Mouse (Mus musculus): ENCODE results near the gene Rtkn2.

The Rtkn2 gene

GRCm38 (mm10) chr10:67996171-67996570, 16.8 kb downstream of the Rtkn2 start:
- no peak for DNase-seq (ENCODE audit: low read depth, low spot score)

- DNase-seq (ENCODE audit: low read depth, low spot score), result no peak
These were observed 18.8 kb downstream of the Rtkn2 start for GRCm38 (mm10) chr10:67998116-67998635.

GRCm38 (mm10) chr10:67999170-67999569, 19.8 kb downstream of the Rtkn2 start:
- no peak for DNase-seq (ENCODE audit: low read depth, low spot score)

- no peak for DNase-seq (ENCODE audit: low read depth, low spot score)
These were observed 22.1 kb downstream of the Rtkn2 start for GRCm38 (mm10) chr10:68001456-68001855.

GRCm38 (mm10) chr10:68003651-68004422, 24.5 kb downstream of the Rtkn2 start:
- DNase-seq (ENCODE audit: low read depth, low spot score), result no peak

GRCm38 (mm10) chr10:68005404-68005803, 26.0 kb downstream of the Rtkn2 start:
- no peak for DNase-seq (ENCODE audit: low read depth, low spot score)

GRCm38 (mm10) chr10:68006491-68006890, 27.1 kb downstream of the Rtkn2 start:
- no peak for DNase-seq (ENCODE audit: low read depth, low spot score)

- no peak for DNase-seq (ENCODE audit: low read depth, low spot score)
These were observed 27.7 kb downstream of the Rtkn2 start for GRCm38 (mm10) chr10:68007103-68007502.

- no peak for DNase-seq (ENCODE audit: low read depth, low spot score)
These were observed 29.0 kb downstream of the Rtkn2 start for GRCm38 (mm10) chr10:68008198-68008955.

- no peak for DNase-seq (ENCODE audit: low read depth, low spot score)
These were observed 29.9 kb downstream of the Rtkn2 start for GRCm38 (mm10) chr10:68009301-68009700.

- no peak for DNase-seq (ENCODE audit: low read depth, low spot score)
These were observed 30.5 kb downstream of the Rtkn2 start for GRCm38 (mm10) chr10:68009867-68010266.

- no peak for DNase-seq (ENCODE audit: low read depth, low spot score)
These were observed 33.8 kb downstream of the Rtkn2 start for GRCm38 (mm10) chr10:68013137-68013536.

GRCm38 (mm10) chr10:68020755-68021154, 41.4 kb downstream of the Rtkn2 start:
- no peak for DNase-seq (ENCODE audit: low read depth, low spot score)

- no peak for DNase-seq (ENCODE audit: low read depth, low spot score)
These were observed 46.3 kb downstream of the Rtkn2 start for GRCm38 (mm10) chr10:68025660-68026059.

- no peak for DNase-seq (ENCODE audit: low read depth, low spot score)
These were observed 49.1 kb downstream of the Rtkn2 start for GRCm38 (mm10) chr10:68028327-68029080.

- no peak for DNase-seq (ENCODE audit: low read depth, low spot score)
These were observed 49.8 kb downstream of the Rtkn2 start for GRCm38 (mm10) chr10:68029081-68029626.

- no peak for DNase-seq (ENCODE audit: low read depth, low spot score)
These were observed 50.7 kb downstream of the Rtkn2 start for GRCm38 (mm10) chr10:68030027-68030426.

- no peak for DNase-seq (ENCODE audit: low read depth, low spot score)
These were observed 56.5 kb downstream of the Rtkn2 start for GRCm38 (mm10) chr10:68035707-68036367.

GRCm38 (mm10) chr10:68036368-68036980, 57.1 kb downstream of the Rtkn2 start:
- DNase-seq (ENCODE audit: low read depth, low spot score), result no peak

- no peak for DNase-seq (ENCODE audit: low read depth, low spot score)
These were observed 59.7 kb downstream of the Rtkn2 start for GRCm38 (mm10) chr10:68038997-68039624.

Data from telencephalon, adult 2 months (tissue).